Mouse (Mus musculus) brain, embryonic 18.5 days (tissue): Measurements from ENCODE around the gene Tmem206.
A peak's percentile ranks its signal among the peaks of the same experiment; 100 is the strongest.

Experiments used
- DNase-seq: peaks from one replicate; pipeline ENCODE4 v3.0.0-alpha.2; 2012; ENCODE audit warnings: low read depth, low spot score

Gene Tmem206

DNA sequence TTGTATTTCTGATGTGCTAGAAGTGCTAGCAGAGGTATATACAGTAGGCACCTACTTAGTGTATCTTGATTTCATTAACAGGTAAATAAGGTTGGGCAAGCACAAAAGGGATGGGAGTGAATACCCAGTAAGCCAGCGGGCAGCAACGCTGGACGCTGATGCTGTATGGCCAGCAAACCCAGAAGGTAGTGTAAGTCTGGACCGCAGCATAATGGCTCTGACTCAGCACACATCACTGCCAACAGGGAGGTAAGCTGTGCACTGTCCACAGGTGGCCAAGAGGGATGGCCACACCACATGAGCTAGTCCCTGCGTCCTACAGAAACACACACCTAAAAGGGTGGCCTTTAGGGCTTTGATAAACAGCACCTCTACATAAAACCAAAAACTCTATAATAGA lies 24.6 kb downstream of the Tmem206 start:
- DNase-seq, result no peak

DNA sequence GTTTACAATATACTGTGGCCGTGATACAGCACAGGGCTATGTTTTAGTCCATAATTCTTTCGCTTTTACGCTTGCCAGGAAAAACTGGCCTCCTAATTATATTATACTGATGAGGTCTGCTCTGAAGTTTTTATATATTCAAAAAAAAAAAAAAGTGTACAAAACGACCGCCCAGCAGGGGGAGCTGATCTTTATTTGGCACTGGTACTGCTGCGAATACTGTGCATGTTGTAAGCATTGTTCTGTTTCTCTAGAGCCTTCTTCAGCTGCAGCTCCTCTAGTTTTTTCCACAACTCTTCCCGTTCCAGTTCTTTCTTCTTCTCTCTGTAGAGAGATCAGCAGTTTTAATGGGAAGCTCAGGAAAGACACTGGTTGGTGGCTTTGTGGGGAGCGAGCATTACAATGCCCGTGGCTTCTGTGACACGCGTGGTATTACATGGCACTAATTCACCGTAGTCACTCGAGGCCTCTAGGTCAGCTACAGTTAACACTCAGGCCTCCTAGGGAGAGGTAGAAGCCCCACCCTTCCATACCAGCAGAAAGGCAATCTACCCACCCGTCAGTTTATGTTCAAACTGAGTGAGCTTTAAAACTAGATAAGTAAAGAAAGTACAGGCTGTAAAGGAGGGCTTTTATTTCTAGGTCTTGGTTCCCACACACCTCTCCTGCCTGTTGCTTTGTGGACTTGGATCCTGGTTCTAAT lies 27.2 kb downstream of the Tmem206 start:
- peak; percentile 12 for DNase-seq

DNA sequence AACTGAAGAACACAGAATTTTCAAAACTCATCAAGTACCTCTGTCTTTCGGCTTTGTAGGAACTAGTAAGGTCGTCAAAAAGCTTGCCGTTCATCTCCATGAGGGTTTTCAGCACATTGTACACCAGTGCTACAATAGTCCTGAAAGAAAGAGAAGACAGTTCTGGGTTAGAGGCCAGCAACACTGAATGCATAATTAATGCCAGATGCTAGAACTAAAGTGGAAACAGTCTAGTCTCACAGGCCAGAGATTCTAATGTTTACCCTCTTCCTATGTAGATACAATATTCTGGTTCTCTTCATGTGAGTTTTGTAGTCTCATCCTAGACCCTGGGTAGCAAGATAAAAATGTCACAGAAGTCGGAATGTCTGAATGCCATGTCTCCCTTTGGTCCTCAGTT lies 28.1 kb downstream of the Tmem206 start:
- DNase-seq, result no peak

DNA sequence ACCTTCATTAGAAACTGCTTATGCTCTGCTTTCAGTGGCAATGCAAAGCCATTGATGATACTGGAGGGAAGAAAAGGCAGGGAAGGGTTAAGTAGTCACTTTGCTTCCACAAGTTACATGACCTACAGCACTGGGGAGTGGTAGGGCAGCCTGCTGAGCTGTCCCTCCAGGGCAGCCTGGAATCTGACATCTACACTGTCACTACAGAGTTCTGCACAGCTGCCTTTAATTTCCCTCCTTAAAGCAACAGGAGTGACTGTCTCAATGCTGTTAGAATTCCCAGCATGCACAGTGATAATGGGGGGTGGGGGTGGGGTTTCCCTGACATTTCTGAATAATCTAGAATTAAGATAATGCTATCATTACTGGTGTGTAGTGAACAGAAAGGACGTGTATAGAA lies 31.2 kb downstream of the Tmem206 start:
- DNase-seq, result no peak

DNA sequence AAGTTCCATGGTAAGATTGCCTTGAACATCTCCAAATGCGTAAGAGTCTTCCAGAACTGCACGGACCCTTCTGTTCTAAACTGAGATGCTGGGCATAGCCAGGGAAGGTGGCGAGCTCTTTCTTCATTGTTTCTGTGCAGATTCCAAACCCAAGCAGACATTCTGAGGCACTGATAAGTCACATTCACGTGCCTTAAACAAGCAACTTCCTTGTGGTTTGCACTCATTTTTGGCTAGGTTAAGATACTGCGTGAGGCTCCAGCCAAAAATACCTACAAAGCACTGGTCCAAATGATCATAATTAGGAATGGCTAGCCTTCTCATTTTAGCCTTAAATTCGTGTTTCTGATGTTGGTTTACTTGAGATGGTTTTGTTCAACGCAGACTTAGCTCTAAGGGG lies 33.8 kb downstream of the Tmem206 start:
- no peak for DNase-seq

DNA sequence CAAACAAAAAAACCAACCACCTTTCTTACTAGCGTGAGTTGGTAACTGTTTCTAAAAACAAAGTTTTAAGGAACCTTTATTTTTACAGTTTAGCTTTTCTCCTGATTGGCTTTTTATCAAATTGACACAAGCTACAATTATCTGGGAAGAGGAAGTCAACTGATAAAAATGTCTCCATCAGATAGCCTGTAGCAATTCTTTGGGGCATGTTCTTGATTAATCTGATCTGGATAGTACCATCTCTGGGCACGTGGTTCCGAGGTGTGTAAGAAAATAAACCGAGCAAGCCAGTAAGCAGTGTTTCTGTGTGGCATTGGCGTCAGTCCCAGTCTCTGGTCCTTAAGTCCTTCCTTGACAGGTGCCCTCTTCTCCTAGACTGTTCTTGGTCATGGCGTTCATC lies 36.7 kb downstream of the Tmem206 start:
- no peak for DNase-seq

DNA sequence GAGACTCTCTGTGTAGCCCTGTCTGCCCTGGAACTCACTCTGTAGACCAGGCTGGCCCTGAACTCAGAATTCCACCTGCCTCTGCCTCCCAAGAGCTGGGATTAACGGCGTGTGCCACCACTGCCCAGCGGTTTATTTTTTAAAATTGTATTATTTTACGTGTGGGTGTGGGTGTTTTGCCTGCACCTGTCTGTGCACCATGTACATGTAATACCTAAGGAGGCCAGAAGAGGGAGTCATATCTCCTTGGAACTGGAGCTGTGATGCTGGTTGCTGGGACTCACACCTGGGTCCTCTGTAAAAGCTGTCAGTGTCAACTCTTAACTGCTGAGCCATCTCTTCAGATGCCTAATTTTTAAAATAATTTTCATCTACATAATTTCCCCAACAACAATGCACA lies 38.8 kb downstream of the Tmem206 start:
- DNase-seq, result no peak

DNA sequence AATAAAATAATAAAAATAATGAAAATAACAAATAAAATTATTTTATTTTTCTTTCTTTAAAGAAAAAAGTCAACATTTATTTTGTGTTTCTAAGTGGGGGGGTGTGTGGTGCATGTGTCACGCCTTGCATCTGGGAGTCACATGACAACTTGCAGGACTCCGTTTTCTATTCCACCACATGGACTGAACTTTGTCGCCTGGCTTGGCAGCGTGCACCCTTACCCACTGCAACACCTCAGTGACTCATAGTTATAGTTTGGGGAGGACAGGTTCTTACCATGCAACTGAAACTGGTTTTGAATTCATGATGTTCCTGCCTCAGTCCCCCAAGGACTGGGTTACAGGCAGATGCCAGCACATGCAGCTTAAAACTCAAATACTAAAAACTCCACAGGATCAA lies 42.5 kb downstream of the Tmem206 start:
- DNase-seq, result no peak

DNA sequence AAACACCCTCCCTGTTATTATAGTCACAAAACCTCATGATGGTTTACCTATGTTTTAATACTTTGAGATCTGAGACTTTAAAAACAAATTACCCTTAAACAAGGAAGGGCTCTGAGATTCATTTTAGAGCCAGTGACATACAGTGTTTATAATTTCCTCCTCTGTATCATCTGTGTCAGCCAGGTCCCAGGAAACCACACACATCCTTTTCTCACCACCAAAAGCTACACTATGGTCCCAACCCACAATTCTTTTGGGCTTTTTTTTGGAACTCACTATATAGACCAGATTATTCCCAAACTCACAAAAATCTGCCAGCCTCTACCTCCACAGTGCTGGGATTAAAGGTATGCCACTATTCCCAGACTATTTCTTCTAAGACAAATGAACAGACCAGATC lies 43.4 kb downstream of the Tmem206 start:
- DNase-seq, result no peak

DNA sequence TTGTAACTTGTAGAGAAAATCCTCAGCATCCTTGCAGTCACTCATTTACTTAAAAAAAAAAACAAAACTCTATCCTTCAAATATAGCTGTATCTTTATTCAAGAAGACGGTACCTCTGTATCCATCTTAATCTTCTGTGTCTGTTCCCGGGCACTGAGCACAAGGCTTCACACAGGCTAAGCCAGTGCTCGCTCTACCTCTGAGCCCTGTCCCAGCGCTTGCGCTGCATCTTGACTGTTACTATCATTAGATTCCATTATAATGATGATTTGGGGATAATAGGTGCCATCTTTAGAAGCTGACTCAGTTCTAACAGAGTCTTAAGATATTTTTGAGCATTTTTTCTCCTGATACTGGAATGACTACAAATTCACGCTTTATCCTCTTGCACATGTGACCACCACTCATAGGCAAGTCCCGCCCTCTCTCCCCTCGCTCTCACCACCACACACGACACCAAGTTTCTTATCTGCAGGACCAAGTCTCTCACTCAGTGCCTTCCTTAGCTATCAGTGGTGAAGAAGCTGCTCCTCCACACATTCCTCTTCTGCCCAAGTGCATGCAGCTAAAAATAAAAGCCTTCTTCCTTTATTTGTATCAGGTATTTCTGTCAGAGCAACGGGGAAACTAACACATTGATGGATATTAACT lies 49.4 kb downstream of the Tmem206 start:
- DNase-seq, result no peak

DNA sequence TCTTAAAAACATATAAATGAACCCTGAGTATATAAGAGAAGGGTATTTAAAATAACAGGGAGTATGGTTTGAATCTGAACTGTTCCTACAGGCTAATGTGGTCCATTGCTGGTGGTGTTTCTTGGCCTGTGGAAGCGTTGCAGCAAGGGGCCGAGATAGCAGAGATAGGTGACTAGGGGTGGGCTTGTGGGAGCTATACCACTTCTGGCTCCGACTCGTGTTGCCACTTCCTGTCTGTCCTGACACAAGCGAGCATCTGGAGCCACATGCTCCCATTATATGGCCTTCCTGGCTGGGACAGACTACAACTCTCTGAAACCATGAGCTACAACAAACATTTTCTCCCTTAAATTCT lies 49.9 kb downstream of the Tmem206 start:
- DNase-seq, result no peak

DNA sequence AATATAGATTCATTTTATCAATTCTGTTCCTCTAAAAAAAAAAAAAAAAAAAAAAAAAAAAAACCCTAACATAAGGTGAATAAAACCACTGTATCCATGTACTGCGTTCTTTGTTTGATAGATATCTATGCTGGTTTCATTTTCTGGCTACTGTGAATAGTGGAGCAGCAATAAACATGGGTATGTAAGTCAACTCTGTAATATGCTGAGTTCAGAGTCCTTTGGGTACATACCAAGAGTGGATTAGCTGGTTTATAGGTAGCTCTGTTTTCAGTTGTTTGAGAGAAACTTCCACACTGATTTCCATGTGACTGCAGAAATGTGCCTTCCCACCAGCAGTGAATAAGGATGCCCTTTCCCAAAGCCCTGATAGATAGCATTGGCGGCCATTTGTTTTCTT lies 52.4 kb downstream of the Tmem206 start:
- no peak for DNase-seq

DNA sequence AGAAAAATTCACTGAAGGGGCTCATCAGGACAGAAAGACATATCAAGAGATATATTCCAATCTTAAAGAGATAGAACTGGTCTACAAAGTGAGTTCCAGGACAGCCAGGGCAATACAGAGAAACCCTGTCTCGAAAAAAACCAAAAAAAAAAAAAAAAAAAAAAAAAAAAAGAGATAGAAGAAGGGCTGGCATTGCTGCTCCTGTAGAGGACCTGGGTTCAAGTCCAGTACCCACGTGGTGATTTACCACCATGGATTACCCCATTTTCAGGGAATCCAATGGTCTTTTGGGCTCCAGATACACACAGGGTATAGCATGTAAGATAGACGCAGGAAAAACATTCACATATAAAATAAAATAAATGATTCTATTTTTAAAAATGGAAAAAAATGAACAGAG lies 55.1 kb downstream of the Tmem206 start:
- DNase-seq, result no peak

DNA sequence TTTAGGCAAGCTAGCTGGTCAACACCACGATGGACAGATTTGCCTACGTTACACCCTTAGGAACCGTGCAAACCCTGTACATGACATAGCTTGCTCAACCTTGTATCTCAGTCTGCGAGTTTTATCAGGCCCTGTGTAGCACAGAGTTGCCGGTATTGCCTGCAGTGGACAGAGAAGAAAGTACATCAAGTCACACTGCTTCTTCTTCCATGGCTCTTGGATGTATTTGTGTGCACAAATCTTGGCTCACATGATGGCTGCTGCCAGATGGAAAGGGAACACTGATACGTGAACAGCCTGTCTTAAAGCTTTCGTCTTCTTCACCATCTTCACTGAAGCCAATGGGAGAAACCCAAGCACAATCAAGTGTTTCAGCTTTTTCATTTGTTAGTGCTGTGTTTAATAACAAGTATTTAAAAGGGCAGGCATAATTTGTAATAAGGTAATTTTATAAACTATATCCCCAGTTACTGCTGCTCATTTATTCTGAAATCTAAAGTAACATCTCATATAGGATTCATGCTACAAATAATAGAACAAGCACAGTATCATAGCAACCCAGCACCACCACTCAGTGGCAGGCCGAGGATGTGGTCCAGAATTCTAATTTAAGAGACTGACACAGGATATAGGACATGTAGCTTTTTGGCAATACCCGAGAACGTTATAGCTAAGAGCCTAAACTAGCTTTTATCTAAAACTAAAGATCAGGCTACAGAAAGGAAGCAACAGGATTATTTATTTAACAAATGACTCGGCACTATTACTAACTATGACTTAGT lies 56.4 kb downstream of the Tmem206 start:
- DNase-seq, result no peak

DNA sequence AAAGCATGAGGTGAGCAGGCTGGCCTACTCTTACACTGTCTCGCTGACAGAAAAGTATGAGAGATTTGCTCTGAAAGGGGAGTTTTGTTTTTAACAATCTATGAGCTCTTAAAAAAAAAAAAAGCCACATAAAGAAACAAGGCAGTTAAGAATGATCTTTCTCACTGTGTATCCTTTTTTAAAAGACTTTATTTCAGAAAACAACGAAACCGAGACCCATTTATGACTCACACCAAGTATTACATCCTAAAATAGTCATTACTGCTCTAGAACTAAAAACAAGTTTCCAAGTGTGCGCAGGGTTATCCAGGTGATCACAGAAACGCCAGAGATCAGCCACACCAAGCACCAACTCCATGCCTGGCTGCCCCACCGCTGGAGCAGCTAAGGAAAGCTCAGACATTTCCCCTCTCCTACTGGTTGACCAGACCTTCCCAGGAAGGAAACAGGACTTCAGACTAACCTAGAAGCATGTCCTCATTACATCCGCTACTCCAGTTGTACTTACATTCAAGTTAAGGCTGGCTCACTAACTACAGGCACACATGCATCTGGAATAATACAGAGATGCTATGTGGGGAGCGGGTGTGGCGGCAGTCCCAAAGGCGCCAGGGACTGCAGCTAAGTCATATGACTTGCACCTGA lies 59.2 kb downstream of the Tmem206 start:
- no peak for DNase-seq

DNA sequence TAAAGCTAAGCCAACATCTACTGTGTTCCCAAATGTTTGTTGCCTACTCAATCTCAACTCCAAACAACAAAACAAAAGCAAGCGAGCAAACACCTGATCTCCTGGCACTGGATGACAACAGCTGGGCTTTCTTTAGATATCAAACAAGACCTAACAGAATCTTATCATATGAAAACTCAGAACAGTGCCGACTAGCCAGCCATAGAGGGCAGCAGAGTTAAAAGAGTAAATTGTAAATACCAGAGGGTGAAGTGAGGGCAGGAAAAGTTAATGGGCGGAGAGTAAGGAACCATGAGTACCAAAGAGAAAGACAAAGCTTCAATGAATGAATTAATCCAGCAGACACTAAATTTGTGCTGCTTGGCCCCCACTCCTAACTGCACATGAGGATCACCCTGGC lies 65.6 kb downstream of the Tmem206 start:
- no peak for DNase-seq

DNA sequence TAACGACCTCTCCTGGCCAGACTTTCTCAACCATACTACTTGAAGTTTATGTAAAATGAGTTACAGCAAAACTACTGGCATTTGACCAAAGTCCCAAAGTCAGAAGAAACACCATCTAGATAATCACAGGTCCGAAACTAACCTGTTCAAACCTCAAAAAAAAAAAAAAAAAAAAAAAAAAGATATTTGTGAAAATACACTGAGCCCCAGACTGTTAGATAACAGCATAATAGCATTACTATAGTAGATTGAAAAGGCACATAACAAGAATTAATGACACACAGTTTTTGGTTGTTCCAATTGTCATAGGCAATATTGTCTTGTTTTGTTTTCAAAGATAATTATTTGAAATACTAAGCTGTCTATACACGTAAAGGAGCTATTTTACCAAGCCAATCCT lies 67.8 kb downstream of the Tmem206 start:
- no peak for DNase-seq

DNA sequence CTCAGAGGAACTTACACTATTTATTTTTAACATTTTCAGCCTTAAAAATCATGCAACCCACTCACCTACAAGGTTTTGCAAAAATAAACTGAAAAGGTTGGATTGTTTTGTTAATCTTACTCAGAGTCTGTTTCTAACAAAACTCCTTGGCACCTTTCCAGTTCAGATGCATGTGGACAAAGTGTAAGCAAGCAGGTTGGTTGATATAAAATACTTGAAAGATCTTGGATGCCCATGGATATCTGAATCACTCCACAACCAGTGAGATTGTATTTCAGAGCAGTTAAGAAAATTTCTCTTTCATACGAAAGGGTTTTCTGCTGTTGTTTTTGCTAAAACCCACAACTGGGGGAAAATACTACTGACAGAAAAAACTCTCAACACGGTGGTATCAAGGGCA lies 68.4 kb downstream of the Tmem206 start:
- no peak for DNase-seq

DNA sequence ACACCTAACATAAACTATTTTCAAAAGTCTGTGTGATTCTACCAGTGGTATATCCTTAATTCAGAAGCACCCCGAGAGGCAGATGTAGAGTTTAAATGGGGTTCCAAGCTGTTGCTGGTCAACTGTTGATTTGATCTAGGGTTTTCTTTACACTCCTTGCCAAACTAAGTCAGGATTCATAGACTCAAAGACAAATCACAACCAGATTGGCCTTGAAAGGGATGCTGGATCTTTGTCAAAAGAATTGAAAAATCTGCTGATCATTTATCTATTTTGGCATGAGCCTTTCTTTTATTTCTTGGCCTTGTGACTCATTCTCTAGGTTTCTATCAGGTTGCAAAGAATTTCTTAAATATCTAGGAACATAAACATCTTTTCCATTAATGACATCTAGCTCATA lies 69.5 kb downstream of the Tmem206 start:
- no peak for DNase-seq

DNA sequence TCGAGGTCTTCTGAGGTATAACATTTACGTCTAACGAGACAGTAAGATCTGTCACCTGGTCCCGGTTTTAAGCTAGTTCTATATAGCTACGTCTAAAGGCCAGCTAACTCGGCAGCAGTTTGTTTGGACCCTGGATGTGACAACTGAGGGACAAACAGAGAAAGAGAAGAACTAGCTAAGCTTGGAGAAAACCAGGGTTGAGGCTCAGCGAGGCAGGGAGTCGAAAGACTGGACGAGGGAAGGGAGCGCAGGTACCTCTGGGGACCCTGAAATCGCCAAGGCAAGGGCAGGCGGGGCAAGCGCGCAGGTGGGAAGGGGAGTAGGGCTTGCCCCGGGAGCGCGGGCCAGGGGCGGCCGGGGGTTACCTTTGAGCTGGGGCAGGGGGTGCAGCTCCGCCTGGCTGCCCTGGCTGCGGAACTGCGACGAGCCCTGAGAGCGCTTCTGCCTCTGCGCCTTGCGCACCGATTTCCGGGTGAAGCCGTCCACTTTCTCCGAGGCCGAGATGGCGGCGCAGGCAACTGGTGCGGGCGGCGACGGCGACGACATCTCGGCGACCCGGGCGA lies 70.2 kb downstream of the Tmem206 start:
- DNase-seq, result no peak

DNA sequence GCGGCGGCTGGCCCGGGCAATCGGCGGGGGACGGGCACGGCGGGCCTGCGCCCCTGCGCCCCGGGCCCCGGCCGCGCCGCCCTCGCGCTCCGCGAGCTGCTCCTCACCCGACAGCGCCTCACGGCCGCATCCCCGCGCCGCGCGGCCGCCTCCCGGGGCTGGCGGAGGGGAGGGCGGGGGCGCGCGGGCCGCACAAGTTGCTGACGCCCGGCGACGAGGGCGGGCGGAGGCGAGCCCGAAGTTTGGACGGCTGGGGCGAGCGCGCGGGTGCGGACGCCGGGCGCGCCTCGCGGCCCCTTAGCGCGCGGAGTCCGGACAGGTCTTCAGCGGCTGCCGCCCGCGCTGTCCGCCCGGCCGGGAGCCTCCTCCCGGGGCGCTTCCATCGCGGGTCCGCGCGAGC lies 70.7 kb downstream of the Tmem206 start:
- no peak for DNase-seq
